Mouse (Mus musculus): Measurements from ENCODE around the gene Ckap2l. TPM values are rescaled to one million over a fixed set of nuclear protein-coding genes. Genes with fewer than 3 reads are reported as not detected.

The Ckap2l gene
- polyA plus RNA-seq, 1 experiment from 2014 or later = 51.0 TPM

- H3K4me1 ChIP-seq = no peaks in the 10 kb centered on the region
- ATAC-seq (ENCODE audit: insufficient number of reproducible peaks, low FRiP score, low TSS enrichment, low read depth) = no peak
- H3K4me2 ChIP-seq (replicated peaks) = no peak overlapping the region
- no peak overlapping the region for H3K9ac ChIP-seq
- peaks cover 4% of the 10 kb centered on the region; the same call in 1 of the 2 replicates for H3K27me3 ChIP-seq
- no peaks in the 10 kb centered on the region for H3K9me3 ChIP-seq (replicated peaks)
- WGBS = 32% methylated on average over 9 of the region's 9 CpGs
- no peak overlapping the region for H3K27ac ChIP-seq (replicated peaks)
- H3K36me3 ChIP-seq = no peaks in the 10 kb centered on the region
- H3K4me3 ChIP-seq (replicated peaks) = no peak overlapping the region
Observed at GRCm38 (mm10) chr2:129233803-129234477, 63.1 kb downstream of the Ckap2l start.

- Histone ChIP-seq H3K27me3 (peaks cover 4% of the 10 kb centered on the region; the same call in 1 of the 2 replicates), H3K36me3 (no peaks in the 10 kb centered on the region), H3K4me2 (replicated peaks) (no peak overlapping the region), H3K9me3 (replicated peaks) (no peaks in the 10 kb centered on the region), H3K4me1 (no peaks in the 10 kb centered on the region), H3K9ac (no peak overlapping the region), H3K27ac (replicated peaks) (no peak overlapping the region), H3K4me3 (replicated peaks) (no peak overlapping the region)
- 84% methylated on average over 1 of the region's 1 CpGs for WGBS
- no peak for ATAC-seq (ENCODE audit: insufficient number of reproducible peaks, low FRiP score, low TSS enrichment, low read depth)
Observed at GRCm38 (mm10) chr2:129233218-129233617, 63.8 kb downstream of the Ckap2l start.

- no peaks in the 10 kb centered on the region for H3K36me3 ChIP-seq
- peaks cover 4% of the 10 kb centered on the region; the same call in 1 of the 2 replicates for H3K27me3 ChIP-seq
- H3K27ac ChIP-seq (replicated peaks) = no peak overlapping the region
- no peak overlapping the region for H3K9ac ChIP-seq
- no peaks in the 10 kb centered on the region for H3K4me1 ChIP-seq
- ATAC-seq (ENCODE audit: insufficient number of reproducible peaks, low FRiP score, low TSS enrichment, low read depth) = no peak
- H3K4me3 ChIP-seq (replicated peaks) = no peak overlapping the region
- no peaks in the 10 kb centered on the region for H3K9me3 ChIP-seq (replicated peaks)
- WGBS = 84% methylated on average over 9 of the region's 9 CpGs
- H3K4me2 ChIP-seq (replicated peaks) = no peak overlapping the region
Observed at GRCm38 (mm10) chr2:129232484-129232883, 64.5 kb downstream of the Ckap2l start.

- Histone ChIP-seq H3K27ac (replicated peaks) (no peak overlapping the region), H3K4me2 (replicated peaks) (no peak overlapping the region), H3K9me3 (replicated peaks) (no peaks in the 10 kb centered on the region), H3K4me1 (no peaks in the 10 kb centered on the region), H3K9ac (no peak overlapping the region), H3K27me3 (peaks cover 4% of the 10 kb centered on the region; the same call in 1 of the 2 replicates), H3K36me3 (no peaks in the 10 kb centered on the region), H3K4me3 (replicated peaks) (no peak overlapping the region)
- ATAC-seq (ENCODE audit: insufficient number of reproducible peaks, low FRiP score, low TSS enrichment, low read depth) = no peak
- 48% methylated on average over 4 of the region's 4 CpGs for WGBS
Observed at GRCm38 (mm10) chr2:129232023-129232422, 65.0 kb downstream of the Ckap2l start.

GRCm38 (mm10) chr2:129229316-129229715, 67.7 kb downstream of the Ckap2l start:
- 91% methylated on average over 7 of the region's 7 CpGs for WGBS
- no peaks in the 10 kb centered on the region for H3K9me3 ChIP-seq (replicated peaks)
- no peak overlapping the region for H3K27ac ChIP-seq (replicated peaks)
- H3K9ac ChIP-seq = no peak overlapping the region
- peaks cover 4% of the 10 kb centered on the region; the same call in 1 of the 2 replicates for H3K27me3 ChIP-seq
- no peaks in the 10 kb centered on the region for H3K36me3 ChIP-seq
- H3K4me1 ChIP-seq = no peaks in the 10 kb centered on the region
- no peak overlapping the region for H3K4me3 ChIP-seq (replicated peaks)
- no peak for ATAC-seq (ENCODE audit: insufficient number of reproducible peaks, low FRiP score, low TSS enrichment, low read depth)
- no peak overlapping the region for H3K4me2 ChIP-seq (replicated peaks)

GRCm38 (mm10) chr2:129228571-129228970, 68.4 kb downstream of the Ckap2l start:
- Histone ChIP-seq H3K27ac (replicated peaks) (no peak overlapping the region), H3K36me3 (no peaks in the 10 kb centered on the region), H3K4me2 (replicated peaks) (no peak overlapping the region), H3K9ac (no peak overlapping the region), H3K9me3 (replicated peaks) (no peaks in the 10 kb centered on the region), H3K4me1 (no peaks in the 10 kb centered on the region), H3K27me3 (peaks cover 4% of the 10 kb centered on the region; the same call in 1 of the 2 replicates), H3K4me3 (replicated peaks) (no peak overlapping the region)
- WGBS = 79% methylated on average over 4 of the region's 4 CpGs
- ATAC-seq (ENCODE audit: insufficient number of reproducible peaks, low FRiP score, low TSS enrichment, low read depth) = no peak

GRCm38 (mm10) chr2:129227709-129228108, 69.3 kb downstream of the Ckap2l start:
- Histone ChIP-seq H3K9me3 (replicated peaks) (no peaks in the 10 kb centered on the region), H3K4me3 (replicated peaks) (no peak overlapping the region), H3K4me1 (no peaks in the 10 kb centered on the region), H3K4me2 (replicated peaks) (no peak overlapping the region), H3K36me3 (no peaks in the 10 kb centered on the region), H3K27me3 (peaks cover 3% of the 10 kb centered on the region; the same call in 1 of the 2 replicates), H3K27ac (replicated peaks) (no peak overlapping the region), H3K9ac (no peak overlapping the region)
- WGBS = 71% methylated on average over 6 of the region's 7 CpGs
- no peak for ATAC-seq (ENCODE audit: insufficient number of reproducible peaks, low FRiP score, low TSS enrichment, low read depth)

GRCm38 (mm10) chr2:129227011-129227529, 69.9 kb downstream of the Ckap2l start:
- 77% methylated on average over 7 of the region's 7 CpGs for WGBS
- Histone ChIP-seq H3K4me1 (no peaks in the 10 kb centered on the region), H3K4me3 (replicated peaks) (no peak overlapping the region), H3K9me3 (replicated peaks) (no peaks in the 10 kb centered on the region), H3K27me3 (no peaks in the 10 kb centered on the region), H3K4me2 (replicated peaks) (no peak overlapping the region), H3K36me3 (no peaks in the 10 kb centered on the region), H3K27ac (replicated peaks) (no peak overlapping the region), H3K9ac (no peak overlapping the region)
- ATAC-seq (ENCODE audit: insufficient number of reproducible peaks, low FRiP score, low TSS enrichment, low read depth) = no peak

GRCm38 (mm10) chr2:129226296-129226851, 70.6 kb downstream of the Ckap2l start:
- H3K27me3 ChIP-seq = no peaks in the 10 kb centered on the region
- WGBS = 68% methylated on average over 11 of the region's 11 CpGs
- H3K4me1 ChIP-seq = no peaks in the 10 kb centered on the region
- no peak overlapping the region for H3K9ac ChIP-seq
- H3K4me3 ChIP-seq (replicated peaks) = no peak overlapping the region
- no peak overlapping the region for H3K27ac ChIP-seq (replicated peaks)
- H3K9me3 ChIP-seq (replicated peaks) = no peaks in the 10 kb centered on the region
- no peaks in the 10 kb centered on the region for H3K36me3 ChIP-seq
- H3K4me2 ChIP-seq (replicated peaks) = no peak overlapping the region
- ATAC-seq (ENCODE audit: insufficient number of reproducible peaks, low FRiP score, low TSS enrichment, low read depth) = no peak

GRCm38 (mm10) chr2:129225251-129225819, 71.7 kb downstream of the Ckap2l start:
- 86% methylated on average over 17 of the region's 17 CpGs for WGBS
- H3K27ac ChIP-seq (replicated peaks) = no peak overlapping the region

GRCm38 (mm10) chr2:129224178-129224577, 72.8 kb downstream of the Ckap2l start:
- no peak overlapping the region for H3K27ac ChIP-seq (replicated peaks)
- no peaks in the 10 kb centered on the region for H3K4me1 ChIP-seq
- no peak overlapping the region for H3K9ac ChIP-seq
- H3K36me3 ChIP-seq = no peaks in the 10 kb centered on the region
- ATAC-seq (ENCODE audit: insufficient number of reproducible peaks, low FRiP score, low TSS enrichment, low read depth) = no peak
- WGBS = 65% methylated on average over 4 of the region's 4 CpGs
- H3K4me2 ChIP-seq (replicated peaks) = no peak overlapping the region
- no peaks in the 10 kb centered on the region for H3K27me3 ChIP-seq
- H3K9me3 ChIP-seq (replicated peaks) = no peaks in the 10 kb centered on the region
- H3K4me3 ChIP-seq (replicated peaks) = no peak overlapping the region

More at GRCm38 (mm10) chr2:129225251-129225819, 71.7 kb downstream of the Ckap2l start:
- Histone ChIP-seq H3K4me1 (no peaks in the 10 kb centered on the region), H3K36me3 (no peaks in the 10 kb centered on the region), H3K9me3 (replicated peaks) (no peaks in the 10 kb centered on the region), H3K27me3 (no peaks in the 10 kb centered on the region), H3K9ac (no peak overlapping the region), H3K4me3 (replicated peaks) (no peak overlapping the region), H3K4me2 (replicated peaks) (no peak overlapping the region)
- no peak for ATAC-seq (ENCODE audit: insufficient number of reproducible peaks, low FRiP score, low TSS enrichment, low read depth)
